Comparison of ENCODE assay signal across 8 mouse cellular contexts in the genomic region with DNA sequence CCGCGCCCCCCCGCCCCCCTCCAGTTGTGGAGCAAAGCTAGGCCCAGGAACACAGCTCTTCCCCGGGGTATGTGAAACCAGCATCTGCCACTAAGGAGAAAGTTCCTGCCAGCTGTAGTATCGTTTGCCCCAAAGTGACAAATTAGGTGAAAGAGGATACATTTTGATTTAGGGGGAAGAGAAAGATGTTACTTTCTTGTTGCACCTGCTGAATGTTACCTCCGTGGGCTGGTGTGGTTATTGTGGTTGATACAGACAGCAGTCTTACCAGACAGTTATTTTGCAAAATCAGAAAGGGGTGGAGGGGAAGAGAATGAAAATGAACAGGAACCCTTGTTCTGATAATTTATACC. TPM values are rescaled to one million over a fixed set of nuclear protein-coding genes. Genes with fewer than 3 reads are reported as not detected.
DNase-seq lines count a peak whose midpoint lies in the region; ATAC-seq and TF ChIP-seq lines count a peak whose summit lies in the region.

No protein-coding gene starts in this region.

- peak overlapping the region; percentile 69 for H3K4me3 ChIP-seq in heart, embryonic 11.5 days (ENCODE audit: low read depth, low read length)
- H3K4me3 ChIP-seq in CH12.LX (replicated peaks in 1 of 3; ENCODE audit: low read depth in 2 of 3, low read length in 2 of 3, poor library complexity in 1 of 3), result peak overlapping the region; percentile 78 to 91 (median 80)
- peak overlapping the region; percentile 74 for H3K4me3 ChIP-seq in hindbrain, embryonic 10.5 days

- 9% methylated on average over 6 of the region's 6 CpGs for WGBS in heart, embryonic 11.5 days (ENCODE audit: insufficient replicate concordance)
- WGBS in hindbrain, embryonic 10.5 days, result 7% methylated on average over 6 of the region's 6 CpGs

- H3K27me3 ChIP-seq in heart, embryonic 11.5 days (ENCODE audit: control insufficient read depth, insufficient read depth, low read length), result no peaks in the 10 kb centered on the region
- no peaks in the 10 kb centered on the region for H3K27me3 ChIP-seq in CH12.LX (replicated peaks)
- 0 out of 2 replicates have a peak, but pooled peaks cover 3% of the 10 kb centered on the region for H3K27me3 ChIP-seq in hindbrain, embryonic 10.5 days (ENCODE audit: insufficient read depth, poor library complexity, severe bottlenecking)

- H3K9ac ChIP-seq in heart, embryonic 11.5 days (ENCODE audit: low read depth, low read length), result peak overlapping the region; percentile 77
- peak overlapping the region; percentile 33; the same call in 1 of the 2 replicates for H3K9ac ChIP-seq in CH12.LX (ENCODE audit: insufficient read depth, low read depth)

- no peak for TF ChIP-seq POLR2A in CH12.LX (IDR thresholded peaks at IDR 0.05; ENCODE audit: low read depth, low read length)

- H3K9me3 ChIP-seq in heart, embryonic 11.5 days (replicated peaks; ENCODE audit: control insufficient read depth, low read length), result no peaks in the 10 kb centered on the region
- peaks cover 2% of the 10 kb centered on the region for H3K9me3 ChIP-seq in CH12.LX (replicated peaks; ENCODE audit: low read length)
- H3K9me3 ChIP-seq in hindbrain, embryonic 10.5 days, result no peaks in the 10 kb centered on the region

- TF ChIP-seq EP300 in CH12.LX (IDR thresholded peaks at IDR 0.05; ENCODE audit: low read length), result peak; percentile 65

- no peak for TF ChIP-seq RAD21 in CH12.LX (IDR thresholded peaks at IDR 0.05; ENCODE audit: low read depth, low read length)

- H3K4me2 ChIP-seq in heart, embryonic 11.5 days, result peak overlapping the region; percentile 78
- peak overlapping the region; percentile 55 for H3K4me2 ChIP-seq in CH12.LX (ENCODE audit: insufficient read depth, low read depth, poor library complexity, severe bottlenecking)

- no peaks in the 10 kb centered on the region for H3K36me3 ChIP-seq in heart, embryonic 11.5 days (ENCODE audit: control insufficient read depth, insufficient read depth, low read length)
- H3K36me3 ChIP-seq in CH12.LX (replicated peaks in 1 of 2; ENCODE audit: control insufficient read depth in 1 of 2, insufficient read depth in 1 of 2, low read length in 1 of 2), result peaks cover 0 to 2% of the 10 kb centered on the region in 2 experiments
- H3K36me3 ChIP-seq in hindbrain, embryonic 10.5 days, result peaks cover 4% of the 10 kb centered on the region; the same call in 1 of the 2 replicates

- H3K79me2 ChIP-seq in CH12.LX (replicated peaks; ENCODE audit: control insufficient read depth, extremely low read depth, insufficient read depth, poor library complexity, severe bottlenecking), result no peaks in the 10 kb centered on the region

- dilution Hi-C loops in CH12.LX (cut with MboI; ENCODE audit: extremely low pct_ligation_motif_present, extremely low pct_unique_long_range_greater_than_20kb, low sequenced_read_pairs), result no loop called here

- in situ Hi-C loops in CH12.LX (cut with MboI; ENCODE audit: low pct_ligation_motif_present, low pct_unique_long_range_greater_than_20kb, low sequenced_read_pairs), result loop anchor here (25.0 kb wide), 1 partner anchor 167 kb away; the partner anchor contains the start of gene Rps13

- no peak for DNase-seq in heart, postnatal 4 days
- DNase-seq in CH12.LX (ENCODE audit: extremely low read depth) (peak; percentile 49), adipocyte (ENCODE audit: low spot score) (no peak)
- no peak for DNase-seq in hindbrain, embryonic 10.5 days (ENCODE audit: low spot score)
- no peak for DNase-seq in layer of hippocampus, postnatal 10 days (ENCODE audit: low spot score in 2 of 2)
- DNase-seq in ovary, postnatal 10 days (ENCODE audit: low spot score), result no peak

- no peaks in the 10 kb centered on the region for H3K4me1 ChIP-seq in heart, embryonic 11.5 days (ENCODE audit: control insufficient read depth, insufficient read depth, low read length)
- peaks cover 0 to 28% of the 10 kb centered on the region in 2 experiments; a peak in 2 of 4 replicates for H3K4me1 ChIP-seq in CH12.LX (ENCODE audit: control insufficient read depth in 1 of 2, insufficient read depth in 2 of 2)
- peaks cover 18% of the 10 kb centered on the region for H3K4me1 ChIP-seq in hindbrain, embryonic 10.5 days (replicated peaks)

- no peak for TF ChIP-seq CTCF in CH12.LX (conservative IDR thresholded peaks at IDR 0.05 in 1 of 2, IDR thresholded peaks at IDR 0.05 in 1 of 2; ENCODE audit: low read depth in 2 of 2, low read length in 2 of 2)

- no peak for ATAC-seq in heart, embryonic 11.5 days (replicated peaks; ENCODE audit: insufficient number of reproducible peaks, low FRiP score, low TSS enrichment)
- ATAC-seq in megakaryocyte progenitor cell, adult 5-6 weeks (replicated peaks; ENCODE audit: poor library complexity), result peak; percentile 6; the same call in 1 of the 2 replicates

- H3K27ac ChIP-seq in heart, embryonic 11.5 days (ENCODE audit: low read depth, low read length), result no peak overlapping the region
- no peak overlapping the region for H3K27ac ChIP-seq in CH12.LX (ENCODE audit: insufficient read depth, low read depth)
- H3K27ac ChIP-seq in hindbrain, embryonic 10.5 days, result peak overlapping the region; percentile 90

TF ChIP-seq in CH12.LX, 34 proteins besides CTCF, POLR2A, EP300 and RAD21:
- TF ChIP-seq MAX (IDR thresholded peaks at IDR 0.05; ENCODE audit: low read length) (no peak), BHLHE40 (IDR thresholded peaks at IDR 0.05; ENCODE audit: low read depth, low read length) (peak; percentile 57), ELF1 (IDR thresholded peaks at IDR 0.05; ENCODE audit: low read depth, low read length) (no peak), NELFE (IDR thresholded peaks at IDR 0.05; ENCODE audit: low read depth, low read length) (no peak), UBTF (IDR thresholded peaks at IDR 0.05; ENCODE audit: low read depth, low read length) (no peak), KAT2A (IDR thresholded peaks at IDR 0.05; ENCODE audit: insufficient replicate concordance, low read length) (no peak), ZNF384 (IDR thresholded peaks at IDR 0.05; ENCODE audit: low read depth, low read length) (no peak), JUN (IDR thresholded peaks at IDR 0.05; ENCODE audit: insufficient read depth, low read depth, low read length) (no peak), TBP (conservative IDR thresholded peaks at IDR 0.05; ENCODE audit: low read depth, low read length) (no peak), CHD1 (IDR thresholded peaks at IDR 0.05; ENCODE audit: low read depth, low read length) (no peak), ETS1 (conservative IDR thresholded peaks at IDR 0.05; ENCODE audit: low read depth, low read length) (0 out of 2 replicates have a peak, but pooled peaks have one; percentile 36), POLR2AphosphoS2 (IDR thresholded peaks at IDR 0.05; ENCODE audit: low read depth, low read length) (no peak), MYC (IDR thresholded peaks at IDR 0.05; ENCODE audit: low read depth, low read length) (no peak), E2F4 (IDR thresholded peaks at IDR 0.05; ENCODE audit: insufficient replicate concordance, low read depth, low read length) (no peak), RCOR1 (conservative IDR thresholded peaks at IDR 0.05; ENCODE audit: low read depth, low read length) (peak; percentile 70; the same call in 1 of the 2 replicates), MAZ (IDR thresholded peaks at IDR 0.05; ENCODE audit: low read depth, low read length) (peak; percentile 37; the same call in 1 of the 2 replicates), HCFC1 (IDR thresholded peaks at IDR 0.05; ENCODE audit: low read depth, low read length) (no peak), SIN3A (IDR thresholded peaks at IDR 0.05; ENCODE audit: low read length) (peak; percentile 74), MXI1 (IDR thresholded peaks at IDR 0.05; ENCODE audit: low read depth, low read length) (no peak), JUND (conservative IDR thresholded peaks at IDR 0.05; ENCODE audit: low read depth, low read length) (no peak), SMC3 (IDR thresholded peaks at IDR 0.05; ENCODE audit: low read depth, low read length) (no peak), ZMIZ1 (IDR thresholded peaks at IDR 0.05; ENCODE audit: low read depth, low read length) (no peak), USF1 (IDR thresholded peaks at IDR 0.05; ENCODE audit: low read depth, low read length) (no peak), PAX5 (IDR thresholded peaks at IDR 0.05; ENCODE audit: low read length) (no peak), USF2 (conservative IDR thresholded peaks at IDR 0.05; ENCODE audit: low read depth, low read length) (no peak), TCF12 (IDR thresholded peaks at IDR 0.05; ENCODE audit: low read depth, low read length) (peak; percentile 42; the same call in 1 of the 2 replicates), IRF4 (IDR thresholded peaks at IDR 0.05; ENCODE audit: low read depth, low read length) (peak; percentile 48; the same call in 1 of the 2 replicates), ZKSCAN1 (IDR thresholded peaks at IDR 0.05; ENCODE audit: borderline replicate concordance, low read depth, low read length) (no peak), MAFK (IDR thresholded peaks at IDR 0.05; ENCODE audit: insufficient replicate concordance, low read length) (peak; percentile 54; the same call in 1 of the 2 replicates), MEF2A (IDR thresholded peaks at IDR 0.05; ENCODE audit: borderline replicate concordance, low read depth, low read length) (no peak), GABPA (IDR thresholded peaks at IDR 0.05; ENCODE audit: insufficient replicate concordance, low read depth, low read length) (no peak), ZC3H11A (IDR thresholded peaks at IDR 0.05; ENCODE audit: low read depth, low read length) (no peak), CHD2 (IDR thresholded peaks at IDR 0.05; ENCODE audit: low read length) (no peak), NRF1 (IDR thresholded peaks at IDR 0.05; ENCODE audit: low read depth, low read length) (no peak)
TF ChIP-seq in CH12.LX: peak in this region for 8.

RNA-seq across cellular contexts. Expression of gene Nucb2, which starts 0.6 kb away (rescaled TPM):
- polyA plus RNA-seq in heart, embryonic 11.5 days (2014; fragmentation: Nextera tagmentation; extraction: Ambion mirVana), result 6.5 and 8.7 TPM in 2 replicates
- total RNA-seq in heart, postnatal 4 days (2021), result 10 to 100 TPM; 13.3 to 14.0 TPM
- total RNA-seq in CH12.LX (2012; rRNA removed) (11.5 and 12.8 TPM in 2 replicates), CH12.LX (2014; rRNA removed) (20.0 and 22.0 TPM in 2 replicates)
- polyA plus RNA-seq in CH12.LX (2012; ENCODE audit: insufficient read length, low read depth), result 25.2 and 29.4 TPM in 2 replicates
- 9.9 and 12.0 TPM in 2 replicates for polyA plus RNA-seq in hindbrain, embryonic 10.5 days (2016; fragmentation: Nextera tagmentation; extraction: Ambion mirVana)
- 93.7 and 123 TPM in 2 replicates for total RNA-seq in megakaryocyte progenitor cell, adult 5-6 weeks (2015)
- total RNA-seq in megakaryocyte progenitor cell, adult 5-6 weeks (2017), result 119 TPM in 2 replicates
- total RNA-seq in layer of hippocampus, postnatal 10 days (2021), result 10 to 100 TPM; 33.2 to 33.3 TPM
